Mouse (Mus musculus) hindbrain, embryonic 13.5 days (tissue): Measurements from ENCODE around the gene Hipk3. TPM values are rescaled to one million over a fixed set of nuclear protein-coding genes. Genes with fewer than 3 reads are reported as not detected.

Experiments used
- ATAC-seq: fragments of 200-750 bp; cut with Nextera tagmentation; 2 replicates; pipeline ENCODE4 v1.8.0; 2017; ENCODE audit warnings: moderate TSS enrichment; ENCODE audit not compliant: low FRiP score
- H3K27ac ChIP-seq: fragments of 300-500 bp; sonication (generic); 2 replicates; pipeline ENCODE4 v1.5.1; 2015; ENCODE audit warnings: inconsistent platforms, mild to moderate bottlenecking, moderate library complexity
- H3K27me3 ChIP-seq: fragments of 300-500 bp; sonication (generic); 2 replicates; pipeline ENCODE4 v1.6.1; 2015; ENCODE audit warnings: mild to moderate bottlenecking, inconsistent platforms
- H3K36me3 ChIP-seq: fragments of 300-500 bp; sonication (generic); 2 replicates; pipeline ENCODE4 v1.6.1; 2015; ENCODE audit warnings: mild to moderate bottlenecking, inconsistent platforms
- H3K4me1 ChIP-seq: fragments of 300-500 bp; sonication (generic); replicated peaks from 2 replicates; pipeline ENCODE4 v1.6.1; 2015; ENCODE audit warnings: inconsistent platforms
- H3K4me2 ChIP-seq: fragments of 300-500 bp; sonication (generic); 2 replicates; pipeline ENCODE4 v1.6.1; 2015; ENCODE audit warnings: inconsistent platforms, mild to moderate bottlenecking, moderate library complexity
- H3K4me3 ChIP-seq: fragments of 300-500 bp; sonication (generic); 2 replicates; pipeline ENCODE4 v1.5.1; 2015; ENCODE audit warnings: mild to moderate bottlenecking, inconsistent platforms
- H3K9ac ChIP-seq: fragments of 300-500 bp; sonication (generic); 2 replicates; pipeline ENCODE4 v1.6.1; 2015; ENCODE audit warnings: mild to moderate bottlenecking, inconsistent platforms
- H3K9me3 ChIP-seq: fragments of 300-500 bp; sonication (generic); 2 replicates; pipeline ENCODE4 v1.6.1; 2016; ENCODE audit warnings: inconsistent platforms
- whole genome bisulfite sequencing: fragments of 180-500 bp; shearing (Covaris S2); methylation state at CpG from one replicate; pipeline ENCODE4 v1.1.7; 2015; 5-methylcytosine and 5-hydroxymethylcytosine counted together
- polyA plus RNA-seq: library from polyadenylated mRNA; unstranded; fragments of >200 nt; fragmentation: Nextera tagmentation; extraction: Ambion mirVana; gene quantifications from 2 replicates; pipeline ENCODE4 v1.2.1, GENCODE M21; 2015

The Hipk3 gene
- polyA plus RNA-seq, 1 experiment from 2014 or later: 6.6 TPM

GRCm38 (mm10) chr2:104493021-104493950, 960 bp downstream of the Hipk3 start:
- Histone ChIP-seq H3K4me3 (peak overlapping the region; percentile 93), H3K27ac (peak overlapping the region; percentile 99), H3K4me2 (peak overlapping the region; percentile 73), H3K9ac (peak overlapping the region; percentile 99), H3K36me3 (no peaks in the 10 kb centered on the region), H3K9me3 (no peaks in the 10 kb centered on the region), H3K4me1 (peaks cover 18% of the 10 kb centered on the region), H3K27me3 (peaks cover 8% of the 10 kb centered on the region; the same call in 1 of the 2 replicates)
- WGBS: under 1% methylated on average over 59 of the region's 99 CpGs
- peak; percentile 77 for ATAC-seq

GRCm38 (mm10) chr2:104491221-104491795, 2.9 kb downstream of the Hipk3 start:
- no peak overlapping the region for H3K9ac ChIP-seq
- no peak overlapping the region for H3K27ac ChIP-seq
- no peaks in the 10 kb centered on the region for H3K9me3 ChIP-seq
- WGBS: 49% methylated on average over 2 of the region's 2 CpGs
- H3K36me3 ChIP-seq: no peaks in the 10 kb centered on the region
- H3K4me2 ChIP-seq: peak overlapping the region; percentile 24
- peaks cover 18% of the 10 kb centered on the region for H3K4me1 ChIP-seq
- H3K27me3 ChIP-seq: peaks cover 3% of the 10 kb centered on the region; the same call in 1 of the 2 replicates
- no peak overlapping the region for H3K4me3 ChIP-seq
- no peak for ATAC-seq

GRCm38 (mm10) chr2:104490761-104491160, 3.5 kb downstream of the Hipk3 start:
- ATAC-seq: no peak
- no peak overlapping the region for H3K4me3 ChIP-seq
- H3K27me3 ChIP-seq: no peaks in the 10 kb centered on the region
- peaks cover 18% of the 10 kb centered on the region for H3K4me1 ChIP-seq
- no peaks in the 10 kb centered on the region for H3K36me3 ChIP-seq
- WGBS: 66% methylated on average over 2 of the region's 2 CpGs
- H3K9me3 ChIP-seq: no peaks in the 10 kb centered on the region
- no peak overlapping the region for H3K4me2 ChIP-seq
- H3K9ac ChIP-seq: no peak overlapping the region
- no peak overlapping the region for H3K27ac ChIP-seq

DNA sequence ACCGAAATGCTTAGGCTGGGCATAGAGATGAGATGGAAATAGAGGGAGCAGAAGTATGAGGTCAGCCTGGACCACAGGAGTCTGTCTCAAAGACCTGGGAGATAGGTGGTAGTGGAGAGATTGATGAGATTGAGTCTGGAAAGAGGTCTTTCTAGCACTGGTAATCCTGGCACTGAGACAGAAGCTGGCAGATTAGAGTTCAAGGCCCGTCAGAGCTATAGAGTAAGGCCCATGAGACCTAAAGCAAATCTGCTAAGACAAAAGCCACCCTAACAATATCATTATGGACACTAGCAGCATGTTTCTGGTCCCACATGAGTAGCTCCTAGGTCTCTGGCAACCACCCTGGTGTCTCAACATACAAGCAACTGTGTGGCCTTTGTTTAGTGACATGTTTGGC, 4.4 kb downstream of the Hipk3 start:
- Histone ChIP-seq H3K4me3 (no peak overlapping the region), H3K9me3 (no peaks in the 10 kb centered on the region), H3K9ac (no peak overlapping the region), H3K4me2 (no peak overlapping the region), H3K27ac (no peak overlapping the region), H3K27me3 (no peaks in the 10 kb centered on the region), H3K4me1 (peaks cover 13% of the 10 kb centered on the region), H3K36me3 (no peaks in the 10 kb centered on the region)
- ATAC-seq: no peak
- WGBS: 91% methylated on average over 2 of the region's 2 CpGs

DNA sequence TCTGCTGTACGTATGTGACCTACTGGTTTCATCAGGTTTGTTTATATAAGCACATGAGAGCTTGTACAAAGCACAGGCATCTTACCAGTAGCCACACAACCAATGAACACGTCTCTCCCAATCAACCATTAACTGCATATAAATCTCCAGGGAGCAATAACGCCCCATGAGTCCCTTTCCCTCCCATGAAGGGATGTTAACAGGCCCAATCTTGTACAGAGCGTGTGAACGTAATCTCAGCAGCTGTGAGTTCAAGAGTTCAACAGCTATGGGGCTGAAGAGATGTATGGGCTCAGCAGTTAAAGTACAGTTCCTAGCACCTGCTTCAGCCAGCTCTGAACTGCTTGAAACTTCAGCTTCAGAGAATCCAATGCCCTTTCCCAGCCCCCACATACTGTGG, 9.8 kb downstream of the Hipk3 start:
- no peak for ATAC-seq

DNA sequence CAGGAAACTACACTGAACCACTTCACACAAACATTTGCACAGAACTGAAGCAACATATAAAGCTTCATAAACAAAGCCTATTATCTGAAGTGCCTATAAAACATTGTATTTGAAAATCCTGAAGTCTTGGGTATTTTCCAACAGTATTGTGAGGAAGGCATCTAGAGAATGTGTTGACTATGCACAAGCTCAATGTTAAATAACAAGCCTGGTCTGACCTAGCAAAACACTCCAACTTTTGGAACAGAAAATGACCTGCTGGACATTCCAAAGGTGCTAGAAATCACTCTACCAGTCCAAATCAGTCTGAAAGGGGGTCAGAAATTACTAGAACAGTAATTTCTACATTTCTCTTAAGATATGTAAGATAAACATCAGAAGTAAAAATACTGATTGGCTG, 12.1 kb downstream of the Hipk3 start:
- H3K4me3 ChIP-seq: no peak overlapping the region
- H3K36me3 ChIP-seq: no peaks in the 10 kb centered on the region
- no peak for ATAC-seq
- H3K9me3 ChIP-seq: no peaks in the 10 kb centered on the region
- no peak overlapping the region for H3K4me2 ChIP-seq
- H3K9ac ChIP-seq: no peak overlapping the region
- H3K4me1 ChIP-seq: peaks cover 7% of the 10 kb centered on the region
- no peak overlapping the region for H3K27ac ChIP-seq
- no peaks in the 10 kb centered on the region for H3K27me3 ChIP-seq

More for the DNA sequence above, 9.8 kb downstream of the Hipk3 start:
- H3K4me2 ChIP-seq: no peak overlapping the region
- no peaks in the 10 kb centered on the region for H3K36me3 ChIP-seq
- no peak overlapping the region for H3K9ac ChIP-seq
- no peak overlapping the region for H3K27ac ChIP-seq
- WGBS: 50% methylated on average over 5 of the region's 5 CpGs
- H3K4me1 ChIP-seq: peaks cover 7% of the 10 kb centered on the region
- no peak overlapping the region for H3K4me3 ChIP-seq
- H3K9me3 ChIP-seq: no peaks in the 10 kb centered on the region
- no peaks in the 10 kb centered on the region for H3K27me3 ChIP-seq

DNA sequence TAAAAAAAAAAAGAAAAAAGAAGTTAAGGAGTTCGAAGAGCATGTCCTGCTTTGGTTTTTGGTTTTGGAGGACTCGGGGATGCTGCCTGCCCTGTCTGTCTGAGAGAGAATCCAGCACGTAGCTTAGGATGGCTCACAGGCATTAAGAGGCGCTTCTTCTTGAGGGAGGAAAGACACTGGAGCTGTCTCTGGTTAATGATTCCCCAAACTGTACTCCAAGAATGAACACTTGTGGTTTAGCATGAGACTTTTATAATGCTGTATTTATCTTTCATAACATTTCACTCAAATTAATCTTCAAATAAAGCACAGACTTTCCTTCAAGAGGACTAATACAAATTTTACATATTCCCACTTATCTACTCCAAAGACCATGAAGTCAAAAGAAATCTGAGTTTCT, 15.2 kb downstream of the Hipk3 start:
- Histone ChIP-seq H3K36me3 (no peaks in the 10 kb centered on the region), H3K9me3 (no peaks in the 10 kb centered on the region), H3K27ac (no peak overlapping the region), H3K27me3 (no peaks in the 10 kb centered on the region), H3K9ac (no peak overlapping the region), H3K4me3 (no peak overlapping the region), H3K4me1 (no peaks in the 10 kb centered on the region), H3K4me2 (no peak overlapping the region)
- no peak for ATAC-seq
- WGBS: 92% methylated on average over 4 of the region's 4 CpGs

GRCm38 (mm10) chr2:104477398-104478015, 16.7 kb downstream of the Hipk3 start:
- Histone ChIP-seq H3K9ac (no peak overlapping the region), H3K4me3 (no peak overlapping the region), H3K4me2 (no peak overlapping the region), H3K36me3 (no peaks in the 10 kb centered on the region), H3K27ac (no peak overlapping the region), H3K4me1 (no peaks in the 10 kb centered on the region), H3K27me3 (no peaks in the 10 kb centered on the region), H3K9me3 (no peaks in the 10 kb centered on the region)
- WGBS: 65% methylated on average over 2 of the region's 2 CpGs
- no peak for ATAC-seq

DNA sequence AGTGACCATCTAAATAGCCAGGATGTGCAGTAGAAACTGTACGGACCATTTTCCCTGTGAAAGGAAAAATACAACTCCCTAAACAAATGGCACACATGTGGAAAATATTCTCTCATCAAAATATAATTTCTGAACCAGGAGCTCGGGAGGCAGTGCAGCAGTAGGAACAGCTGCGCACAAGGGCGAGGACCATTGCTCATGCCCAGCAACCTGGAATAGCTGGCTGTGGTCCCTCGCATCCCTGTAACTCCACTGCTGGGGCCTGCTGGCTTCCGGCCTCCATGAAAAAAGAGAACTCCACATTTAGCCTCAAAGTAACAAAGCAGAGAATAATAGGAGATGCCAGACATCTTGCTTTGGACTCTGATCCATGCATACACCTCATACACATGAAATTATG, 22.2 kb downstream of the Hipk3 start:
- Histone ChIP-seq H3K4me1 (0 out of 2 replicates have a peak, but pooled peaks cover 11% of the 10 kb centered on the region), H3K4me3 (no peak overlapping the region), H3K9ac (no peak overlapping the region), H3K27ac (no peak overlapping the region), H3K4me2 (no peak overlapping the region), H3K9me3 (no peaks in the 10 kb centered on the region), H3K36me3 (peaks cover 9% of the 10 kb centered on the region), H3K27me3 (no peaks in the 10 kb centered on the region)
- no peak for ATAC-seq
- 86% methylated on average over 6 of the region's 6 CpGs for WGBS

GRCm38 (mm10) chr2:104471161-104471560, 23.1 kb downstream of the Hipk3 start:
- no peak for ATAC-seq
- Histone ChIP-seq H3K4me2 (no peak overlapping the region), H3K4me3 (no peak overlapping the region), H3K9ac (no peak overlapping the region), H3K4me1 (0 out of 2 replicates have a peak, but pooled peaks cover 11% of the 10 kb centered on the region), H3K27ac (no peak overlapping the region), H3K36me3 (peaks cover 9% of the 10 kb centered on the region), H3K9me3 (no peaks in the 10 kb centered on the region), H3K27me3 (no peaks in the 10 kb centered on the region)
- WGBS: 98% methylated on average over 16 of the region's 16 CpGs

- H3K9me3 ChIP-seq: no peaks in the 10 kb centered on the region
- H3K4me3 ChIP-seq: no peak overlapping the region
- no peak overlapping the region for H3K9ac ChIP-seq
- H3K27me3 ChIP-seq: no peaks in the 10 kb centered on the region
- no peak overlapping the region for H3K27ac ChIP-seq
- peaks cover 9% of the 10 kb centered on the region for H3K36me3 ChIP-seq
- 0 out of 2 replicates have a peak, but pooled peaks cover 11% of the 10 kb centered on the region for H3K4me1 ChIP-seq
- no peak overlapping the region for H3K4me2 ChIP-seq
- ATAC-seq: no peak
- WGBS: 95% methylated on average over 6 of the region's 6 CpGs
Observed at GRCm38 (mm10) chr2:104470536-104470935, 23.7 kb downstream of the Hipk3 start.

DNA sequence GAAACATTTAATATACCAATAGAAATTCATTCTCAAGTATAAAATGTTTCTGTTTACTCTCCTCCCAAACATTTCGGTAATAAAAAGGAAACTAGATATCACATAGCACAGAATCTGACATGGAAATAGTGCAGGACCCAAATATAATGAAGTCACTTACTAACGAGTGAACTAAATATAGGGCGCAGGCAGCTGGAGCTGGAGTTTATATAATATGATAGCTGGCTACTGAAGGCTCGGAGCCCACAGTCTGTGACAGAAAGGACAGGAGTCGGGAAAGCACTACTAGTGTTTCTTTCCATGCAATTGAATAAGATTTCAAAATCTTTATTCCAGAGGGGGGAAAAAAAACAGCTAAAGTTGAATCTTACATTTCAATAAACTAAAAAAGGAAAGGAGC, 25.8 kb downstream of the Hipk3 start:
- no peak overlapping the region for H3K4me2 ChIP-seq
- peaks cover 9% of the 10 kb centered on the region for H3K36me3 ChIP-seq
- WGBS: 84% methylated on average over 5 of the region's 5 CpGs
- no peaks in the 10 kb centered on the region for H3K9me3 ChIP-seq
- H3K4me1 ChIP-seq: 0 out of 2 replicates have a peak, but pooled peaks cover 11% of the 10 kb centered on the region
- no peaks in the 10 kb centered on the region for H3K27me3 ChIP-seq
- no peak overlapping the region for H3K9ac ChIP-seq
- no peak overlapping the region for H3K4me3 ChIP-seq
- no peak overlapping the region for H3K27ac ChIP-seq
- ATAC-seq: no peak
